Mouse (Mus musculus): Measurements from ENCODE around the gene Plod2.

GRCm38 (mm10) chr9:92537735-92538134, 4.3 kb upstream of the Plod2 start:
- no peak for TF ChIP-seq CTCF (IDR thresholded peaks at IDR 0.05; ENCODE audit: extremely low read depth, insufficient read length, insufficient replicate concordance, low read depth, low read length)
- no peak for TF ChIP-seq POLR2A (IDR thresholded peaks at IDR 0.05; ENCODE audit: low read depth, low read length)

All from small intestine, adult 2 months (tissue).